13 mouse cellular contexts compared by ENCODE assay signal in the genomic region with DNA sequence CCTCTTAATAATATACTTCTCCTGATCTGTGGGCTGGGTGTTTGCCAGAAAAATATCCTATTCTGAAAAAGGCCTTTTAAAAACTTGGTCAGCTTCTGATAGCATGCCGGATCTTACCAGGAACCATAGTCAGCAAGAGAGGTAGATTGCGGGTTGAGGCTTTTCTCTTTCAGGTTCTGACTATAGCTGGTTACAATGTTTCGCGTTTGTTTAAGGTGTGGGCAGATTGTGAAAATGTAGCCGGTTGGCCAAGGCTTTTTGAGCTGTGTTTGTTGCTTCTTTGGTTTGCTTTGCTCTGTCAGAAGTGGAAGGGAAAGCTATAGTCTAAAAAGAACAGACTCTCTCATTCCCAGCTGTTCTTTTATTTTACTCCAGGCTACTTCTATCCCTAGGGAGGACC.
"Had no signal": no experiment of that assay in that cellular context is flagged by ENCODE, and none has a peak within 500 bp of the region (broad histone marks: within the 10 kb centered on the region; RNA-seq: fewer than 3 reads in every experiment).

No protein-coding gene starts in this region.

- H3K9me3 ChIP-seq: kidney, embryonic 15.5 days; limb, embryonic 10.5 days; liver, embryonic 15.5 days; megakaryocyte, embryonic 14.5 days; midbrain, embryonic 12.5 days had no signal

- H3K27me3 ChIP-seq: kidney, embryonic 15.5 days; liver, embryonic 15.5 days; midbrain, embryonic 12.5 days had no signal

- H3K4me2 ChIP-seq: kidney, embryonic 15.5 days; liver, embryonic 11.5 days; liver, embryonic 15.5 days; midbrain, embryonic 12.5 days had no signal

- H3K4me3 ChIP-seq: kidney, embryonic 15.5 days; left cerebral cortex, adult 2 months; limb, embryonic 10.5 days; liver, embryonic 15.5 days; megakaryocyte, embryonic 14.5 days; midbrain, embryonic 12.5 days had no signal

- H3K9ac ChIP-seq: kidney, embryonic 15.5 days; liver, embryonic 15.5 days; midbrain, embryonic 12.5 days had no signal

- DNase-seq: kidney, postnatal 14 days; lung, adult 2 months; right cerebral cortex, postnatal 14 days; thymus, adult 18-20 months; thymus, postnatal 14 days had no signal

- H3K27ac ChIP-seq: kidney, embryonic 15.5 days; left cerebral cortex, adult 2 months; limb, embryonic 10.5 days; liver, embryonic 15.5 days; macrophage; midbrain, embryonic 12.5 days had no signal

- H3K36me3 ChIP-seq: kidney, embryonic 15.5 days; limb, embryonic 10.5 days; liver, embryonic 15.5 days; midbrain, embryonic 12.5 days had no signal
